Mouse (Mus musculus): ENCODE data around the gene Acot7. TPM values are rescaled to one million over a fixed set of nuclear protein-coding genes. Genes with fewer than 3 reads are reported as not detected.

Acot7 gene
- polyA plus RNA-seq, 1 experiment, result 15.4 TPM

DNA sequence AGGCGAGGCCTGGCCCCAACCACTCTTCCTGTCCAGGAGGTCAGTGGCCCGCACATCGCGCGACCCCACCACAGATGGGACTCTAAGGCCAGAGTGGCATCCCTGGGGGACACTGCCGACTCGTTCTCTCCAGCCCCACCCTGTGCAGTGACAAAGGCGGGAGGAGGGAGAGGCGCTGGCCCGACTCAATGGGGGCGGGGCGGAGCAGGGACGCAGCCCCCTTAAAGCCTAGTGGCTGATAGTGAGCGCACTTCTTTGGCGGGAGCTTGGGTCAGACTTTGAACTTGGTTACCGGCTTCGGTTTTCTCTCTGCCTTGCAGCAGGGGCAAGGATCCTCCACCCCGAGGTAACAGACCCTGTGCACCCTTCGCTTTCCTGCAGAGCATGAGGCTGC is 18.7 kb upstream of the Acot7 start:
- Histone ChIP-seq H3K27ac (ENCODE audit: insufficient read depth, low read length) (no peak overlapping the region), H3K36me3 (ENCODE audit: control insufficient read depth, insufficient read depth, low read length) (no peaks in the 10 kb centered on the region), H3K4me3 (ENCODE audit: extremely low read depth, insufficient read depth, insufficient read length) (peak overlapping the region; percentile 1; the same call in 1 of the 2 replicates), H3K27me3 (ENCODE audit: control insufficient read depth, insufficient read depth, low read length) (peaks cover 14% of the 10 kb centered on the region), H3K4me1 (ENCODE audit: control insufficient read depth, insufficient read depth, insufficient read length) (peaks cover 13% of the 10 kb centered on the region; the same call in 1 of the 2 replicates)
- no peak for DNase-seq (ENCODE audit: low read depth in 1 of 2, low spot score in 2 of 2)
- 5% methylated on average over 19 of the region's 19 CpGs for WGBS
- TF ChIP-seq POLR2A (IDR thresholded peaks at IDR 0.05; ENCODE audit: low read depth, low read length), result no peak
- no peak for TF ChIP-seq CTCF (IDR thresholded peaks at IDR 0.05; ENCODE audit: extremely low read depth, insufficient read depth, insufficient read length, insufficient replicate concordance)

DNA sequence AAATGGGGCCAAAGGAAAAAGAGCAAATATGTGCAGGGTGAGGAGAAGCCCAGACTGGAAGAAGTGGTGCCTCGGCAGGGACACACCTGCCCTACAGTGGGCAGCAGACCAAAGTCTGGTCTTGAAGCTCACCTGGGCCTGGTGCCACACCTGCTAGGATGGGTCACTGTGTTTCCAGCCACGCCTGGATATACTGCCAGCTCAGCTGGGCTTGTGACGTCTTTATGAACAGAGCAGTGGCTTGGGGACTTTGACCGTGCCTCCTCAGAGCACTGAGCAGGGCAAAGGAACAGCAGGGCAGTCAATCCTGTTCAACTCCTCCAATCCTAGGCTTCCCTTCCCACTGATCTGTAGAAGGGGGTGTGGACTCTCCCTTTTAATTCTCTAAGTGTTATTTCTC is 17.2 kb upstream of the Acot7 start:
- Histone ChIP-seq H3K4me1 (ENCODE audit: control insufficient read depth, insufficient read depth, insufficient read length) (peaks cover 17% of the 10 kb centered on the region; the same call in 1 of the 2 replicates), H3K27ac (ENCODE audit: insufficient read depth, low read length) (no peak overlapping the region), H3K27me3 (ENCODE audit: control insufficient read depth, insufficient read depth, low read length) (peaks cover 14% of the 10 kb centered on the region), H3K4me3 (ENCODE audit: extremely low read depth, insufficient read depth, insufficient read length) (no peak overlapping the region), H3K36me3 (ENCODE audit: control insufficient read depth, insufficient read depth, low read length) (no peaks in the 10 kb centered on the region)
- DNase-seq (ENCODE audit: low read depth in 1 of 2, low spot score in 2 of 2), result no peak
- 72% methylated on average over 4 of the region's 4 CpGs for WGBS
- TF ChIP-seq CTCF (IDR thresholded peaks at IDR 0.05; ENCODE audit: extremely low read depth, insufficient read depth, insufficient read length, insufficient replicate concordance) (no peak), POLR2A (IDR thresholded peaks at IDR 0.05; ENCODE audit: low read depth, low read length) (no peak)

DNA sequence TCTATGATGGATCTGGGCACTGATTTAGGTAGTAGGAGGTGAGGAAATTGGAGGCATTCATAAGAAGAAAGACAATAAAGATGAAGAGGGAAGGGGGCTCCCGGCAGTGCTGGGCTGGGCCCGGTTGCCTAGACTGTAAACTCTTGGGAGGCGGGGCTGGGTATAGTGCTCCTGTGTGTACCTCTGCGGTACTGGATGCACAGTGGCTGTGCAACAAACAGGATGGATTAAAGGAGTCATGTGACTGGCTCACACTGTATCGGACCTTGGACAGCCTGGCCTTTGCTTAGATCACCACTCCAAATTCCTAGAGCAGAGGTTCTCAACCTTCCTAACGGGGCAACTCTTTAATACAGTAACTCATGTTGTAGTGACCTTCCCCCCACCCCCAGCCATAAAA is 16.3 kb upstream of the Acot7 start:
- H3K4me3 ChIP-seq (ENCODE audit: extremely low read depth, insufficient read depth, insufficient read length), result no peak overlapping the region
- no peak for DNase-seq (ENCODE audit: low read depth in 1 of 2, low spot score in 2 of 2)
- no peaks in the 10 kb centered on the region for H3K36me3 ChIP-seq (ENCODE audit: control insufficient read depth, insufficient read depth, low read length)
- TF ChIP-seq CTCF (IDR thresholded peaks at IDR 0.05; ENCODE audit: extremely low read depth, insufficient read depth, insufficient read length, insufficient replicate concordance), result no peak
- TF ChIP-seq POLR2A (IDR thresholded peaks at IDR 0.05; ENCODE audit: low read depth, low read length), result no peak
- peaks cover 17% of the 10 kb centered on the region; the same call in 1 of the 2 replicates for H3K4me1 ChIP-seq (ENCODE audit: control insufficient read depth, insufficient read depth, insufficient read length)
- H3K27ac ChIP-seq (ENCODE audit: insufficient read depth, low read length), result no peak overlapping the region
- WGBS, result 92% methylated on average over 6 of the region's 6 CpGs
- peaks cover 14% of the 10 kb centered on the region for H3K27me3 ChIP-seq (ENCODE audit: control insufficient read depth, insufficient read depth, low read length)

DNA sequence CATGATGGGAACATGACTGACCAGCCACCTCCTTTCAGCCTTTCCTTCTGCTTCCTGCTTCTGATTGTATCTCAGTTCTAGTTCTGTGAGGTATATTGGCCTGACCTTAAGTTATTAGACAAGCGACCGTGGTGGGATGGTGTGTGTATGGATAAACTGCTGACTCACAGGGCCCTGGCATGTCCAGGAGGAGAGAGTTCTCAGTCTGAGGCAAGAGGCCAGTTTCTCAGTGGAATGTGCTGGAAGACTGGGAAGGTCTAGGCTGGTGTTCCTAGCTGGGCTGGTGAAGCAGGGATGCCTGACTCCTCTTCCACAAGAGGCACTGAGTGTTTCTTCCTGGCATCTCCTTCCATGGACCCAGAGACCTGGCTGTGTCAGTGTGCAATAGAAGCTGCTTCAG is 15.2 kb upstream of the Acot7 start:
- no peak for DNase-seq (ENCODE audit: low read depth in 1 of 2, low spot score in 2 of 2)
- no peak overlapping the region for H3K4me3 ChIP-seq (ENCODE audit: extremely low read depth, insufficient read depth, insufficient read length)
- H3K36me3 ChIP-seq (ENCODE audit: control insufficient read depth, insufficient read depth, low read length), result no peaks in the 10 kb centered on the region
- peaks cover 14% of the 10 kb centered on the region for H3K27me3 ChIP-seq (ENCODE audit: control insufficient read depth, insufficient read depth, low read length)
- peaks cover 17% of the 10 kb centered on the region; the same call in 1 of the 2 replicates for H3K4me1 ChIP-seq (ENCODE audit: control insufficient read depth, insufficient read depth, insufficient read length)
- no peak for TF ChIP-seq CTCF (IDR thresholded peaks at IDR 0.05; ENCODE audit: extremely low read depth, insufficient read depth, insufficient read length, insufficient replicate concordance)
- 62% methylated on average over 2 of the region's 2 CpGs for WGBS
- no peak overlapping the region for H3K27ac ChIP-seq (ENCODE audit: insufficient read depth, low read length)

DNA sequence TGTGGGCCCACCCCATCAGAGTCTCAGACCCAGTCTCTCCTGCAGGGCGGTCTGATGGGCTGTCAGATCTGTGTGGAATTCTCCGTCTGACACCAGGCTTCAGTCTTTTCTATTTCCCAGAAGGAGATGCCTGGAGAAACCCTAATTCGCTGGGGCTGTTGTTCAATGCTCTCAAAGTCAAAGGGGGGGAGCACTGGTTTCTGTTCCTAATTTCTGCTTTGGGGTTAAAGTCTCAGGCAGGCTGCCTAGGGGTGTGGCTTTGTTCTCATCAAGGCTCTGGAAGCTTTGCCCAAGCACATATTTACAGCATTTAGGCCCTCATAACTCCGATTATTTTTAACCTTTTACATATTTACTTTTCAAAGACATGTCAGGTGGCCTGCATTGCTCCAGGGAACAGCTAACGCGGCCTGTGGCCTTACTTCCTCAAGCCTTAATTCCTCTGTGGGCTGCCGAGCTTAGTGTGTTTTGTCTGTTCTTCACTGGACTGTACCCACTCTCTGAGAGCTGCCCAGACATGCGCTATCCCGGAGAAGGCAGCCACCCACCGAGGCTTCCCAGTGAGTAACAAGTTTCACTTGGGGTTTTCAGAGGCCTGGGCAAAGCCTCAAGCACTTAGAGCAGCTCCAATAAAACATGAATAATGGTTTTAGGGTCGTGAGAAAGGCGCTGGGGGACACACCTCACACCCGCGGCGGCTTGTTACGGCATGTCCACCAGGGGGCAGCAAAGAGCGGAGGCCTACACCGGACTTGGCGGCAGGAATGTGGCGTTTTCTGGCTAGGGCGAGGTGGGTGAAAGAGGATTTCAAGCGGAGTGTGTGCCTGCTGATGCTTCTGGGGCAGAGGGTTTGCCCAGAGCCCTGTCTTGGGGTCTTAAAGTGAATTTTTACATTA is 12.7 kb upstream of the Acot7 start:
- DNase-seq (ENCODE audit: low read depth in 1 of 2, low spot score in 2 of 2), result peak; percentile 63 to 72
- peak overlapping the region; percentile 85 for H3K27ac ChIP-seq (ENCODE audit: insufficient read depth, low read length)
- peak overlapping the region; percentile 38 for H3K4me3 ChIP-seq (ENCODE audit: extremely low read depth, insufficient read depth, insufficient read length)
- peaks cover 1% of the 10 kb centered on the region; the same call in 1 of the 2 replicates for H3K27me3 ChIP-seq (ENCODE audit: control insufficient read depth, insufficient read depth, low read length)
- no peaks in the 10 kb centered on the region for H3K36me3 ChIP-seq (ENCODE audit: control insufficient read depth, insufficient read depth, low read length)
- WGBS, result 14% methylated on average over 22 of the region's 22 CpGs
- TF ChIP-seq CTCF (IDR thresholded peaks at IDR 0.05; ENCODE audit: extremely low read depth, insufficient read depth, insufficient read length, insufficient replicate concordance) (peak; percentile 87), POLR2A (IDR thresholded peaks at IDR 0.05; ENCODE audit: low read depth, low read length) (no peak)
- H3K4me1 ChIP-seq (ENCODE audit: control insufficient read depth, insufficient read depth, insufficient read length), result peaks cover 4% of the 10 kb centered on the region; the same call in 1 of the 2 replicates

DNA sequence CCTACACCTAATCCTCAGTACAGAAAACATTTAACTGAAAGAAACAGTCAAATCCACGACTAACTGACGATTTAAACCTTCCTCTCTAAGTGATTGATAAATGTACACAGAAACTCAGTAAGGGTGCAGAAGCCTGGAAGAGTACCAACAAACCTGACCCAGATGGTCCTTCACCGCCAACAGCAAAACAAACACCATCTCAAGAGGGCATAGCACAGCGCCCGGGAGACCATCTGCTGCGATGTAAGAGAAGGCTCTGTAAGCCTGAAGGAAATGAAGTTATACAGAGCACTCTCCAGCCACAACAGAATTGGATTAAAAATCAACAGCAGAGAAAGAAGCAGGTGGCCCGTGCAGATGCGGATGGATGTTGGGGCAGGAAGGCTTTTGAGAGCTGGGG is 9.9 kb upstream of the Acot7 start:
- 69% methylated on average over 8 of the region's 8 CpGs for WGBS

DNA sequence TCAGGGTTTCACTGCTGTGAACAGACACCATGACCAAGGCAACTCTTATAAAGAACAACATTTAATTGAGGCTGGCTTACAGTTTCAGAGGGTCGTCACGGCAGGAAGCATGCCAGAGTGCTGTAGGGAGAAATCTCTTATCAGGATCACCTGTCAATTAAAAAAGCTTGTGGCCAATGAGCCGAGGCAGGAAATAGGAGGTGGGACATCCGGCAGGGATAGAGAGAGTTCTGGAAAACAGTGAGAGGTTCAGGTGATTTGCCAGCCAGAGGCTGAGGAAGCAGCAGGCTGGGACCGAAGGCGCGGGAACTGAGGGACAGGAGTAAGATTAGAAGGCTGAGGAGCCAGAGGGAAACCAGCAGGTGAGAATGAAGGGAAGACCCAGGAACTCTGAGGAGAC is 8.8 kb upstream of the Acot7 start:
- no peaks in the 10 kb centered on the region for H3K27me3 ChIP-seq (ENCODE audit: control insufficient read depth, insufficient read depth, low read length)
- H3K36me3 ChIP-seq (ENCODE audit: control insufficient read depth, insufficient read depth, low read length), result no peaks in the 10 kb centered on the region
- H3K4me3 ChIP-seq (ENCODE audit: extremely low read depth, insufficient read depth, insufficient read length), result no peak overlapping the region
- WGBS, result 85% methylated on average over 7 of the region's 7 CpGs
- peaks cover 4% of the 10 kb centered on the region; the same call in 1 of the 2 replicates for H3K4me1 ChIP-seq (ENCODE audit: control insufficient read depth, insufficient read depth, insufficient read length)
- H3K27ac ChIP-seq (ENCODE audit: insufficient read depth, low read length), result no peak overlapping the region
- DNase-seq (ENCODE audit: low read depth in 1 of 2, low spot score in 2 of 2), result no peak
- TF ChIP-seq POLR2A (IDR thresholded peaks at IDR 0.05; ENCODE audit: low read depth, low read length) (no peak), CTCF (IDR thresholded peaks at IDR 0.05; ENCODE audit: extremely low read depth, insufficient read depth, insufficient read length, insufficient replicate concordance) (no peak)

More for the DNA sequence above, 9.9 kb upstream of the Acot7 start:
- DNase-seq (ENCODE audit: low read depth in 1 of 2, low spot score in 2 of 2), result no peak
- H3K36me3 ChIP-seq (ENCODE audit: control insufficient read depth, insufficient read depth, low read length), result no peaks in the 10 kb centered on the region
- TF ChIP-seq POLR2A (IDR thresholded peaks at IDR 0.05; ENCODE audit: low read depth, low read length) (no peak), CTCF (IDR thresholded peaks at IDR 0.05; ENCODE audit: extremely low read depth, insufficient read depth, insufficient read length, insufficient replicate concordance) (no peak)
- H3K27ac ChIP-seq (ENCODE audit: insufficient read depth, low read length), result no peak overlapping the region
- no peaks in the 10 kb centered on the region for H3K27me3 ChIP-seq (ENCODE audit: control insufficient read depth, insufficient read depth, low read length)
- no peak overlapping the region for H3K4me3 ChIP-seq (ENCODE audit: extremely low read depth, insufficient read depth, insufficient read length)
- peaks cover 4% of the 10 kb centered on the region; the same call in 1 of the 2 replicates for H3K4me1 ChIP-seq (ENCODE audit: control insufficient read depth, insufficient read depth, insufficient read length)
